Mouse (Mus musculus): ENCODE results near the gene Snapc4. TPM values are rescaled to one million over a fixed set of nuclear protein-coding genes. Genes with fewer than 3 reads are reported as not detected.

Snapc4 gene
- polyA plus RNA-seq, 2 experiments = 22.7 to 53.2 TPM

GRCm38 (mm10) chr2:26358667-26359320, 21.7 kb downstream of the Snapc4 start:
- 87% methylated on average over 13 of the region's 13 CpGs for WGBS
- Histone ChIP-seq H3K9ac (ENCODE audit: low read depth, low read length, severe bottlenecking) (no peak overlapping the region), H3K4me2 (replicated peaks; ENCODE audit: low read depth, low read length, severe bottlenecking) (no peak overlapping the region), H3K36me3 (ENCODE audit: control insufficient read depth, insufficient read depth, low read length) (peaks cover 16% of the 10 kb centered on the region), H3K4me3 (replicated peaks; ENCODE audit: low read length) (no peak overlapping the region), H3K27me3 (ENCODE audit: control insufficient read depth, insufficient read depth, low read length) (no peaks in the 10 kb centered on the region), H3K4me1 (ENCODE audit: control insufficient read depth, insufficient read depth, low read length) (no peaks in the 10 kb centered on the region), H3K27ac (replicated peaks; ENCODE audit: low read depth, low read length) (no peak overlapping the region), H3K9me3 (ENCODE audit: control insufficient read depth, low read length) (no peaks in the 10 kb centered on the region)
- ATAC-seq (ENCODE audit: low FRiP score, low read depth) (no peak), DNase-seq (ENCODE audit: low spot score) (no peak)
- no peak for TF ChIP-seq POLR2A (IDR thresholded peaks at IDR 0.05; ENCODE audit: borderline replicate concordance, extremely low read depth, insufficient read depth, insufficient read length)

GRCm38 (mm10) chr2:26357484-26357883, 23.0 kb downstream of the Snapc4 start:
- no peak overlapping the region for H3K4me2 ChIP-seq (replicated peaks; ENCODE audit: low read depth, low read length, severe bottlenecking)
- H3K27ac ChIP-seq (replicated peaks; ENCODE audit: low read depth, low read length) = no peak overlapping the region
- H3K4me3 ChIP-seq (replicated peaks; ENCODE audit: low read length) = no peak overlapping the region
- ATAC-seq (ENCODE audit: low FRiP score, low read depth) (no peak), DNase-seq (ENCODE audit: low spot score) (no peak)
- H3K4me1 ChIP-seq (ENCODE audit: control insufficient read depth, insufficient read depth, low read length) = peaks cover 4% of the 10 kb centered on the region; the same call in 1 of the 2 replicates
- H3K9ac ChIP-seq (ENCODE audit: low read depth, low read length, severe bottlenecking) = no peak overlapping the region; the same call in 1 of the 2 replicates
- 46% methylated on average over 15 of the region's 15 CpGs for WGBS
- H3K9me3 ChIP-seq (ENCODE audit: control insufficient read depth, low read length) = no peaks in the 10 kb centered on the region
- H3K36me3 ChIP-seq (ENCODE audit: control insufficient read depth, insufficient read depth, low read length) = peaks cover 5% of the 10 kb centered on the region
- no peaks in the 10 kb centered on the region for H3K27me3 ChIP-seq (ENCODE audit: control insufficient read depth, insufficient read depth, low read length)
- no peak for TF ChIP-seq POLR2A (IDR thresholded peaks at IDR 0.05; ENCODE audit: borderline replicate concordance, extremely low read depth, insufficient read depth, insufficient read length)

- DNase-seq (ENCODE audit: low spot score) = no peak
- Histone ChIP-seq H3K4me1 (ENCODE audit: control insufficient read depth, insufficient read depth, low read length) (peaks cover 5% of the 10 kb centered on the region; the same call in 1 of the 2 replicates), H3K9me3 (ENCODE audit: control insufficient read depth, low read length) (no peaks in the 10 kb centered on the region), H3K4me3 (replicated peaks; ENCODE audit: low read length) (no peak overlapping the region), H3K27me3 (ENCODE audit: control insufficient read depth, insufficient read depth, low read length) (no peaks in the 10 kb centered on the region), H3K36me3 (ENCODE audit: control insufficient read depth, insufficient read depth, low read length) (peaks cover 2% of the 10 kb centered on the region; the same call in 1 of the 2 replicates), H3K9ac (ENCODE audit: low read depth, low read length, severe bottlenecking) (no peak overlapping the region), H3K27ac (replicated peaks; ENCODE audit: low read depth, low read length) (no peak overlapping the region), H3K4me2 (replicated peaks; ENCODE audit: low read depth, low read length, severe bottlenecking) (no peak overlapping the region)
- no peak for ATAC-seq (ENCODE audit: low FRiP score, low read depth)
- TF ChIP-seq POLR2A (IDR thresholded peaks at IDR 0.05; ENCODE audit: borderline replicate concordance, extremely low read depth, insufficient read depth, insufficient read length) = no peak
- 80% methylated on average over 7 of the region's 7 CpGs for WGBS
These were observed 23.8 kb downstream of the Snapc4 start for GRCm38 (mm10) chr2:26356678-26357077.

- no peak overlapping the region for H3K4me2 ChIP-seq (replicated peaks; ENCODE audit: low read depth, low read length, severe bottlenecking)
- H3K9ac ChIP-seq (ENCODE audit: low read depth, low read length, severe bottlenecking) = no peak overlapping the region
- no peaks in the 10 kb centered on the region for H3K27me3 ChIP-seq (ENCODE audit: control insufficient read depth, insufficient read depth, low read length)
- H3K36me3 ChIP-seq (ENCODE audit: control insufficient read depth, insufficient read depth, low read length) = peaks cover 2% of the 10 kb centered on the region; the same call in 1 of the 2 replicates
- H3K4me3 ChIP-seq (replicated peaks; ENCODE audit: low read length) = no peak overlapping the region
- WGBS = 82% methylated on average over 4 of the region's 4 CpGs
- H3K27ac ChIP-seq (replicated peaks; ENCODE audit: low read depth, low read length) = no peak overlapping the region
- TF ChIP-seq POLR2A (IDR thresholded peaks at IDR 0.05; ENCODE audit: borderline replicate concordance, extremely low read depth, insufficient read depth, insufficient read length) = no peak
- ATAC-seq (ENCODE audit: low FRiP score, low read depth) (no peak), DNase-seq (ENCODE audit: low spot score) (no peak)
- H3K9me3 ChIP-seq (ENCODE audit: control insufficient read depth, low read length) = no peaks in the 10 kb centered on the region
- peaks cover 6% of the 10 kb centered on the region for H3K4me1 ChIP-seq (ENCODE audit: control insufficient read depth, insufficient read depth, low read length)
These were observed 24.2 kb downstream of the Snapc4 start for GRCm38 (mm10) chr2:26356231-26356630.

GRCm38 (mm10) chr2:26354401-26354800, 26.1 kb downstream of the Snapc4 start:
- Histone ChIP-seq H3K9ac (ENCODE audit: low read depth, low read length, severe bottlenecking) (no peak overlapping the region), H3K27me3 (ENCODE audit: control insufficient read depth, insufficient read depth, low read length) (no peaks in the 10 kb centered on the region), H3K36me3 (ENCODE audit: control insufficient read depth, insufficient read depth, low read length) (peaks cover 12% of the 10 kb centered on the region), H3K4me2 (replicated peaks; ENCODE audit: low read depth, low read length, severe bottlenecking) (no peak overlapping the region), H3K4me1 (ENCODE audit: control insufficient read depth, insufficient read depth, low read length) (peaks cover 12% of the 10 kb centered on the region), H3K4me3 (replicated peaks; ENCODE audit: low read length) (no peak overlapping the region), H3K27ac (replicated peaks; ENCODE audit: low read depth, low read length) (no peak overlapping the region), H3K9me3 (ENCODE audit: control insufficient read depth, low read length) (no peaks in the 10 kb centered on the region)
- 91% methylated on average over 4 of the region's 4 CpGs for WGBS
- TF ChIP-seq POLR2A (IDR thresholded peaks at IDR 0.05; ENCODE audit: borderline replicate concordance, extremely low read depth, insufficient read depth, insufficient read length) = no peak
- DNase-seq (ENCODE audit: low spot score) = no peak
- no peak for ATAC-seq (ENCODE audit: low FRiP score, low read depth)

Data from limb, embryonic 14.5 days (tissue).